Mouse (Mus musculus): ENCODE data around the gene Gabra4.

GRCm38 (mm10) chr5:71614311-71614710, 43.8 kb downstream of the Gabra4 start:
- no peak for TF ChIP-seq CHD2 (IDR thresholded peaks at IDR 0.05; ENCODE audit: low read length)
- no peak for TF ChIP-seq POLR2A (IDR thresholded peaks at IDR 0.05; ENCODE audit: low read depth, low read length)
- no peak for TF ChIP-seq CTCF (conservative IDR thresholded peaks at IDR 0.05 in 1 of 2, IDR thresholded peaks at IDR 0.05 in 1 of 2; ENCODE audit: low read depth in 2 of 2, low read length in 2 of 2)
- TF ChIP-seq E2F4 (IDR thresholded peaks at IDR 0.05; ENCODE audit: insufficient replicate concordance, low read depth, low read length), result no peak
- no peak for TF ChIP-seq UBTF (IDR thresholded peaks at IDR 0.05; ENCODE audit: low read depth, low read length)
- no peak for TF ChIP-seq PAX5 (IDR thresholded peaks at IDR 0.05; ENCODE audit: low read length)
- TF ChIP-seq ZNF384 (IDR thresholded peaks at IDR 0.05; ENCODE audit: low read depth, low read length), result no peak
- no peak for TF ChIP-seq BHLHE40 (IDR thresholded peaks at IDR 0.05; ENCODE audit: low read depth, low read length)

Measured in CH12.LX (cell line).